Mouse (Mus musculus): ENCODE measurements around the gene Zmynd8. TPM values are rescaled to one million over a fixed set of nuclear protein-coding genes. Genes with fewer than 3 reads are reported as not detected.

Zmynd8 gene
- polyA plus RNA-seq, 1 experiment = 30.3 TPM

- H3K4me3 ChIP-seq (ENCODE audit: control insufficient read depth, insufficient read depth, low read length) = no peak overlapping the region
- DNase-seq = no peak
- TF ChIP-seq POLR2A (IDR thresholded peaks at IDR 0.05; ENCODE audit: control insufficient read depth, extremely low read depth, insufficient read depth, low read length, poor library complexity) (no peak), CTCF (IDR thresholded peaks at IDR 0.05; ENCODE audit: borderline replicate concordance, control insufficient read depth, extremely low read depth, insufficient read depth, low read length, poor library complexity) (no peak)
- H3K4me1 ChIP-seq (replicated peaks; ENCODE audit: control insufficient read depth, insufficient read depth, low read length) = no peaks in the 10 kb centered on the region; the same call in 1 of the 2 replicates
- H3K36me3 ChIP-seq (ENCODE audit: control insufficient read depth, insufficient read depth, low read length) = no peaks in the 10 kb centered on the region
- no peaks in the 10 kb centered on the region for H3K27me3 ChIP-seq (ENCODE audit: control insufficient read depth, insufficient read depth, low read length)
- H3K27ac ChIP-seq (ENCODE audit: control insufficient read depth, insufficient read depth, low read length) = no peak overlapping the region
- WGBS = 91% methylated on average over 11 of the region's 11 CpGs
These were observed 150.4 kb downstream of the Zmynd8 start for GRCm38 (mm10) chr2:165748426-165748825.

- no peaks in the 10 kb centered on the region for H3K27me3 ChIP-seq (ENCODE audit: control insufficient read depth, insufficient read depth, low read length)
- no peaks in the 10 kb centered on the region for H3K36me3 ChIP-seq (ENCODE audit: control insufficient read depth, insufficient read depth, low read length)
- H3K27ac ChIP-seq (ENCODE audit: control insufficient read depth, insufficient read depth, low read length) = no peak overlapping the region
- H3K4me1 ChIP-seq (replicated peaks; ENCODE audit: control insufficient read depth, insufficient read depth, low read length) = no peaks in the 10 kb centered on the region; the same call in 1 of the 2 replicates
- 87% methylated on average over 7 of the region's 7 CpGs for WGBS
- no peak for DNase-seq
- TF ChIP-seq POLR2A (IDR thresholded peaks at IDR 0.05; ENCODE audit: control insufficient read depth, extremely low read depth, insufficient read depth, low read length, poor library complexity) (no peak), CTCF (IDR thresholded peaks at IDR 0.05; ENCODE audit: borderline replicate concordance, control insufficient read depth, extremely low read depth, insufficient read depth, low read length, poor library complexity) (no peak)
- no peak overlapping the region for H3K4me3 ChIP-seq (ENCODE audit: control insufficient read depth, insufficient read depth, low read length)
These were observed 150.8 kb downstream of the Zmynd8 start for GRCm38 (mm10) chr2:165747975-165748374.

- 93% methylated on average over 18 of the region's 18 CpGs for WGBS
- no peak overlapping the region for H3K27ac ChIP-seq (ENCODE audit: control insufficient read depth, insufficient read depth, low read length)
- H3K4me3 ChIP-seq (ENCODE audit: control insufficient read depth, insufficient read depth, low read length) = no peak overlapping the region
- DNase-seq = no peak
- H3K4me1 ChIP-seq (replicated peaks; ENCODE audit: control insufficient read depth, insufficient read depth, low read length) = no peaks in the 10 kb centered on the region
- no peak for TF ChIP-seq POLR2A (IDR thresholded peaks at IDR 0.05; ENCODE audit: control insufficient read depth, extremely low read depth, insufficient read depth, low read length, poor library complexity)
- TF ChIP-seq CTCF (IDR thresholded peaks at IDR 0.05; ENCODE audit: borderline replicate concordance, control insufficient read depth, extremely low read depth, insufficient read depth, low read length, poor library complexity) = no peak
- no peaks in the 10 kb centered on the region for H3K36me3 ChIP-seq (ENCODE audit: control insufficient read depth, insufficient read depth, low read length)
- H3K27me3 ChIP-seq (ENCODE audit: control insufficient read depth, insufficient read depth, low read length) = no peaks in the 10 kb centered on the region
These were observed 153.3 kb downstream of the Zmynd8 start for GRCm38 (mm10) chr2:165745306-165746098.

GRCm38 (mm10) chr2:165742210-165742786 lies 156.5 kb downstream of the Zmynd8 start:
- H3K4me1 ChIP-seq (replicated peaks; ENCODE audit: control insufficient read depth, insufficient read depth, low read length) = no peaks in the 10 kb centered on the region
- no peaks in the 10 kb centered on the region for H3K36me3 ChIP-seq (ENCODE audit: control insufficient read depth, insufficient read depth, low read length)
- H3K4me3 ChIP-seq (ENCODE audit: control insufficient read depth, insufficient read depth, low read length) = no peak overlapping the region
- TF ChIP-seq CTCF (IDR thresholded peaks at IDR 0.05; ENCODE audit: borderline replicate concordance, control insufficient read depth, extremely low read depth, insufficient read depth, low read length, poor library complexity) (no peak), POLR2A (IDR thresholded peaks at IDR 0.05; ENCODE audit: control insufficient read depth, extremely low read depth, insufficient read depth, low read length, poor library complexity) (no peak)
- H3K27ac ChIP-seq (ENCODE audit: control insufficient read depth, insufficient read depth, low read length) = no peak overlapping the region
- 92% methylated on average over 21 of the region's 21 CpGs for WGBS
- H3K27me3 ChIP-seq (ENCODE audit: control insufficient read depth, insufficient read depth, low read length) = no peaks in the 10 kb centered on the region
- no peak for DNase-seq

- no peaks in the 10 kb centered on the region for H3K36me3 ChIP-seq (ENCODE audit: control insufficient read depth, insufficient read depth, low read length)
- H3K27me3 ChIP-seq (ENCODE audit: control insufficient read depth, insufficient read depth, low read length) = no peaks in the 10 kb centered on the region
- TF ChIP-seq POLR2A (IDR thresholded peaks at IDR 0.05; ENCODE audit: control insufficient read depth, extremely low read depth, insufficient read depth, low read length, poor library complexity) = no peak
- no peak for TF ChIP-seq CTCF (IDR thresholded peaks at IDR 0.05; ENCODE audit: borderline replicate concordance, control insufficient read depth, extremely low read depth, insufficient read depth, low read length, poor library complexity)
- no peak overlapping the region for H3K27ac ChIP-seq (ENCODE audit: control insufficient read depth, insufficient read depth, low read length)
- WGBS = 95% methylated on average over 11 of the region's 11 CpGs
- H3K4me3 ChIP-seq (ENCODE audit: control insufficient read depth, insufficient read depth, low read length) = no peak overlapping the region
- no peak for DNase-seq
- no peaks in the 10 kb centered on the region for H3K4me1 ChIP-seq (replicated peaks; ENCODE audit: control insufficient read depth, insufficient read depth, low read length)
These were observed 157.2 kb downstream of the Zmynd8 start for GRCm38 (mm10) chr2:165741526-165742050.

- TF ChIP-seq POLR2A (IDR thresholded peaks at IDR 0.05; ENCODE audit: control insufficient read depth, extremely low read depth, insufficient read depth, low read length, poor library complexity) = no peak
- TF ChIP-seq CTCF (IDR thresholded peaks at IDR 0.05; ENCODE audit: borderline replicate concordance, control insufficient read depth, extremely low read depth, insufficient read depth, low read length, poor library complexity) = no peak
- Histone ChIP-seq H3K27ac (ENCODE audit: control insufficient read depth, insufficient read depth, low read length) (no peak overlapping the region), H3K4me3 (ENCODE audit: control insufficient read depth, insufficient read depth, low read length) (no peak overlapping the region), H3K4me1 (replicated peaks; ENCODE audit: control insufficient read depth, insufficient read depth, low read length) (no peaks in the 10 kb centered on the region), H3K27me3 (ENCODE audit: control insufficient read depth, insufficient read depth, low read length) (no peaks in the 10 kb centered on the region), H3K36me3 (ENCODE audit: control insufficient read depth, insufficient read depth, low read length) (no peaks in the 10 kb centered on the region)
- WGBS = 87% methylated on average over 9 of the region's 9 CpGs
- no peak for DNase-seq
These were observed 157.8 kb downstream of the Zmynd8 start for GRCm38 (mm10) chr2:165740982-165741381.

Measured in thymus, adult 2 months (tissue).